Mouse (Mus musculus) megakaryocyte, embryonic 14.5 days (primary cell): Measurements from ENCODE around the gene C8a.

Experiments
- FLI1 ChIP-seq: IDR thresholded peaks from 2 replicates; pipeline ENCODE4 v1.6.1; 2012; ENCODE audit warnings: low read length, inconsistent platforms, mixed read lengths
- GATA1 ChIP-seq: IDR thresholded peaks from 3 replicates; pipeline ENCODE4 v1.6.1; 2012; ENCODE audit warnings: mixed read lengths, low read length, inconsistent platforms, borderline replicate concordance

GRCm38 (mm10) chr4:104782346-104782745 lies 93.9 kb downstream of the C8a start:
- no peak for TF ChIP-seq GATA1
- no peak for TF ChIP-seq FLI1
